Mouse (Mus musculus) CD4-positive, CD25-positive, alpha-beta regulatory T cell, adult 4 months (primary cell): ENCODE measurements around the gene Gm4792. TPM values are rescaled to one million over a fixed set of nuclear protein-coding genes. Genes with fewer than 3 reads are reported as not detected.

Experiments used
- ATAC-seq: one replicate; pipeline ENCODE4 v1.8.0; 2017
- polyA plus RNA-seq, 2 experiments: library from polyadenylated mRNA; unstranded; fragments of 100-300 nt; shearing (Covaris generic); gene quantifications; one replicate each; pipeline ENCODE4 v1.2.1; 2017

The Gm4792 gene
- polyA plus RNA-seq, 2 experiments from 2014 or later = not detected

- no peak for ATAC-seq
Observed at GRCm38 (mm10) chr10:94299301-94299700, 798 bp upstream of the Gm4792 start.

GRCm38 (mm10) chr10:94295923-94296605, 2.4 kb downstream of the Gm4792 start:
- ATAC-seq = no peak

- no peak for ATAC-seq
Observed at GRCm38 (mm10) chr10:94294933-94295750, 3.4 kb downstream of the Gm4792 start.

- ATAC-seq = no peak
Observed at GRCm38 (mm10) chr10:94294437-94294836, 4.1 kb downstream of the Gm4792 start.

GRCm38 (mm10) chr10:94282797-94283196, 15.7 kb downstream of the Gm4792 start:
- ATAC-seq = no peak

- no peak for ATAC-seq
Observed at GRCm38 (mm10) chr10:94282179-94282578, 16.3 kb downstream of the Gm4792 start.

- ATAC-seq = no peak
Observed at GRCm38 (mm10) chr10:94276511-94276910, 22.0 kb downstream of the Gm4792 start.

GRCm38 (mm10) chr10:94275321-94275720, 23.2 kb downstream of the Gm4792 start:
- ATAC-seq = no peak

- ATAC-seq = no peak
Observed at GRCm38 (mm10) chr10:94265656-94266542, 32.6 kb downstream of the Gm4792 start.

GRCm38 (mm10) chr10:94263211-94263610, 35.3 kb downstream of the Gm4792 start:
- no peak for ATAC-seq

GRCm38 (mm10) chr10:94262646-94263045, 35.9 kb downstream of the Gm4792 start:
- no peak for ATAC-seq

GRCm38 (mm10) chr10:94260544-94260943, 38.0 kb downstream of the Gm4792 start:
- ATAC-seq = no peak

- no peak for ATAC-seq
Observed at GRCm38 (mm10) chr10:94256518-94256917, 42.0 kb downstream of the Gm4792 start.

GRCm38 (mm10) chr10:94255744-94256143, 42.8 kb downstream of the Gm4792 start:
- no peak for ATAC-seq

GRCm38 (mm10) chr10:94254766-94255165, 43.7 kb downstream of the Gm4792 start:
- no peak for ATAC-seq

- no peak for ATAC-seq
Observed at GRCm38 (mm10) chr10:94253260-94253807, 45.2 kb downstream of the Gm4792 start.

- ATAC-seq = no peak
Observed at GRCm38 (mm10) chr10:94249575-94250456, 48.7 kb downstream of the Gm4792 start.

- no peak for ATAC-seq
Observed at GRCm38 (mm10) chr10:94247748-94248349, 50.7 kb downstream of the Gm4792 start.
